Mouse (Mus musculus): ENCODE data around the gene Evi2b.

Gene Evi2b

GRCm38 (mm10) chr11:79523560-79524309 is at the start of gene Evi2b:
Evi2b (minus strand) TSS chr11:79523762.
- peak; percentile 79 for DNase-seq (ENCODE audit: low read depth)

- no peak for DNase-seq (ENCODE audit: low read depth)
These were observed 46.8 kb upstream of the Evi2b start for GRCm38 (mm10) chr11:79570319-79570718.

- DNase-seq (ENCODE audit: low read depth): no peak
These were observed 44.8 kb upstream of the Evi2b start for GRCm38 (mm10) chr11:79568197-79568911.

GRCm38 (mm10) chr11:79566947-79567346 is 43.4 kb upstream of the Evi2b start:
- no peak for DNase-seq (ENCODE audit: low read depth)

- no peak for DNase-seq (ENCODE audit: low read depth)
These were observed 39.9 kb upstream of the Evi2b start for GRCm38 (mm10) chr11:79563493-79563892.

GRCm38 (mm10) chr11:79560536-79560935 is 37.0 kb upstream of the Evi2b start:
- DNase-seq (ENCODE audit: low read depth): no peak

- no peak for DNase-seq (ENCODE audit: low read depth)
These were observed 29.1 kb upstream of the Evi2b start for GRCm38 (mm10) chr11:79552622-79553021.

- DNase-seq (ENCODE audit: low read depth): no peak
These were observed 12.7 kb upstream of the Evi2b start for GRCm38 (mm10) chr11:79536293-79536692.

GRCm38 (mm10) chr11:79535554-79535953 is 12.0 kb upstream of the Evi2b start:
- no peak for DNase-seq (ENCODE audit: low read depth)

GRCm38 (mm10) chr11:79533950-79534690 is 10.6 kb upstream of the Evi2b start:
- no peak for DNase-seq (ENCODE audit: low read depth)

- DNase-seq (ENCODE audit: low read depth): no peak
These were observed 9.7 kb upstream of the Evi2b start for GRCm38 (mm10) chr11:79533311-79533710.

GRCm38 (mm10) chr11:79531485-79531884 is 7.9 kb upstream of the Evi2b start:
- no peak for DNase-seq (ENCODE audit: low read depth)

GRCm38 (mm10) chr11:79530774-79531173 is 7.2 kb upstream of the Evi2b start:
- DNase-seq (ENCODE audit: low read depth): no peak

GRCm38 (mm10) chr11:79530333-79530761 is 6.8 kb upstream of the Evi2b start, which contains the start of the genes Evi2 and Evi2a:
Evi2 (minus strand) TSS chr11:79530589.
Evi2a (minus strand) TSS chr11:79530609.
- peak; percentile 88 for DNase-seq (ENCODE audit: low read depth)

GRCm38 (mm10) chr11:79529736-79530135 is 6.2 kb upstream of the Evi2b start:
- DNase-seq (ENCODE audit: low read depth): no peak

- peak; percentile 66 for DNase-seq (ENCODE audit: low read depth)
These were observed 5.7 kb upstream of the Evi2b start for GRCm38 (mm10) chr11:79529226-79529625.

GRCm38 (mm10) chr11:79528601-79529000 is 5.0 kb upstream of the Evi2b start:
- peak; percentile 59 for DNase-seq (ENCODE audit: low read depth)

- peak; percentile 56 for DNase-seq (ENCODE audit: low read depth)
These were observed 4.3 kb upstream of the Evi2b start for GRCm38 (mm10) chr11:79527739-79528384.

- DNase-seq (ENCODE audit: low read depth): peak; percentile 57
These were observed 3.6 kb upstream of the Evi2b start for GRCm38 (mm10) chr11:79527015-79527738.

GRCm38 (mm10) chr11:79526549-79526948 is 3.0 kb upstream of the Evi2b start:
- DNase-seq (ENCODE audit: low read depth): no peak

- DNase-seq (ENCODE audit: low read depth): peak; percentile 74
These were observed 681 bp upstream of the Evi2b start for GRCm38 (mm10) chr11:79524310-79524575.

GRCm38 (mm10) chr11:79522944-79523343 is 618 bp downstream of the Evi2b start:
- DNase-seq (ENCODE audit: low read depth): peak; percentile 31
